Mouse (Mus musculus) stomach, embryonic 16.5 days (tissue): Measurements from ENCODE around the gene Cmas. TPM values are rescaled to one million over a fixed set of nuclear protein-coding genes. Genes with fewer than 3 reads are reported as not detected.

ENCODE experiments used
- ATAC-seq: fragments of 200-750 bp; cut with Nextera tagmentation; 2 replicates; pipeline ENCODE4 v1.8.0; 2017; ENCODE audit warnings: moderate number of reproducible peaks, moderate TSS enrichment; ENCODE audit not compliant: insufficient read depth, low FRiP score
- H3K27ac ChIP-seq: fragments of 300-500 bp; sonication (generic); 2 replicates; pipeline ENCODE4 v1.5.1; 2014; ENCODE audit warnings: low read length
- H3K27me3 ChIP-seq: fragments of 300-500 bp; sonication (generic); 2 replicates; pipeline ENCODE4 v1.6.1; 2014; ENCODE audit warnings: low read length, control low read depth, mixed read lengths; ENCODE audit not compliant: control insufficient read depth, insufficient read depth
- H3K36me3 ChIP-seq: fragments of 300-500 bp; sonication (generic); 2 replicates; pipeline ENCODE4 v1.6.1; 2014; ENCODE audit warnings: low read length; ENCODE audit not compliant: control insufficient read depth, insufficient read depth
- H3K4me1 ChIP-seq: fragments of 300-500 bp; sonication (generic); 2 replicates; pipeline ENCODE4 v1.6.1; 2014; ENCODE audit warnings: low read length, control low read depth, mixed read lengths; ENCODE audit not compliant: control insufficient read depth, insufficient read depth
- H3K4me2 ChIP-seq: fragments of 300-500 bp; sonication (generic); 2 replicates; pipeline ENCODE4 v1.6.1; 2014; ENCODE audit warnings: low read depth, low read length, mixed read lengths
- H3K4me3 ChIP-seq: fragments of 300-500 bp; sonication (generic); replicated peaks from 2 replicates; pipeline ENCODE4 v1.5.1; 2014; ENCODE audit warnings: mild to moderate bottlenecking, low read length
- H3K9ac ChIP-seq: fragments of 300-500 bp; sonication (generic); 2 replicates; pipeline ENCODE4 v1.6.1; 2014; ENCODE audit warnings: low read length
- H3K9me3 ChIP-seq: fragments of 300-500 bp; sonication (generic); replicated peaks from 2 replicates; pipeline ENCODE4 v1.6.1; 2016; ENCODE audit warnings: low read length, control low read depth; ENCODE audit not compliant: control insufficient read depth
- WGBS: fragments of 180-500 bp; shearing (Covaris S2); extraction: QIAGEN DNeasy Blood & Tissue Kit; methylation state at CpG from one replicate; pipeline ENCODE4 v1.1.7; 2014; 5-methylcytosine and 5-hydroxymethylcytosine counted together
- polyA plus RNA-seq: library from polyadenylated mRNA; unstranded; fragments of >200 nt; fragmentation: Nextera tagmentation; extraction: Ambion mirVana; gene quantifications from 2 replicates; pipeline ENCODE4 v1.2.1, GENCODE M21; 2015

Cmas gene
- polyA plus RNA-seq, 1 experiment from 2014 or later: 90.7 TPM

- no peaks in the 10 kb centered on the region for H3K4me1 ChIP-seq
- 80% methylated on average over 4 of the region's 4 CpGs for WGBS
- ATAC-seq: no peak
- no peaks in the 10 kb centered on the region for H3K27me3 ChIP-seq
- no peak overlapping the region for H3K27ac ChIP-seq
- H3K4me3 ChIP-seq: no peak overlapping the region
- no peak overlapping the region for H3K9ac ChIP-seq
- no peaks in the 10 kb centered on the region for H3K36me3 ChIP-seq
- H3K9me3 ChIP-seq: no peaks in the 10 kb centered on the region
- no peak overlapping the region for H3K4me2 ChIP-seq
These were observed 24.1 kb downstream of the Cmas start for GRCm38 (mm10) chr6:142780574-142781033.

- 84% methylated on average over 7 of the region's 7 CpGs for WGBS
- no peaks in the 10 kb centered on the region for H3K27me3 ChIP-seq
- no peak for ATAC-seq
These were observed 24.8 kb downstream of the Cmas start for GRCm38 (mm10) chr6:142781286-142781685.

GRCm38 (mm10) chr6:142785343-142785742 is 28.9 kb downstream of the Cmas start:
- H3K4me2 ChIP-seq: no peak overlapping the region
- H3K36me3 ChIP-seq: no peaks in the 10 kb centered on the region
- WGBS: 41% methylated on average over 4 of the region's 4 CpGs
- H3K4me3 ChIP-seq: no peak overlapping the region
- no peak for ATAC-seq
- no peaks in the 10 kb centered on the region for H3K9me3 ChIP-seq
- H3K27ac ChIP-seq: no peak overlapping the region
- H3K4me1 ChIP-seq: no peaks in the 10 kb centered on the region
- no peaks in the 10 kb centered on the region for H3K27me3 ChIP-seq
- no peak overlapping the region for H3K9ac ChIP-seq

More at GRCm38 (mm10) chr6:142781286-142781685, 24.8 kb downstream of the Cmas start:
- Histone ChIP-seq H3K36me3 (no peaks in the 10 kb centered on the region), H3K27ac (no peak overlapping the region), H3K4me1 (no peaks in the 10 kb centered on the region), H3K9me3 (no peaks in the 10 kb centered on the region), H3K4me3 (no peak overlapping the region), H3K9ac (no peak overlapping the region), H3K4me2 (no peak overlapping the region)

DNA sequence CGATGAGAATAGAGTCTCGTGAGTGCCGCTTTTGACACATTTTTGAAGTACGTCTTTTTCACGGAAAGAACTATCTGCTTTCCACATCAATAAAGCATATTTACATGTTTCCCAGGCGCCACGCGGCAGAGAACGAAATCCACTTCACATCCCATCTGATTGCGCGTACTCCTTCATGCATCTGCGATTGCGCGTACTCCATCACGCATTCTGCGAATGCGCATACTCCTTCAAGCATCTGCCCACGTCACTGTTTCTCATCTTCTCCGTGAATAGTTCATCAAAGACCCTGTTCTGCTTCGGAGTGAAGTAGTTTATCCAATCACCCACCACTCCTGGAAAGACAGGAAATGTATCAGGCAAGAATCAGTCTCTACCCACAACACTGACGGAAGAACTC is 29.6 kb downstream of the Cmas start:
- no peak for ATAC-seq
- WGBS: 85% methylated on average over 21 of the region's 21 CpGs
- no peaks in the 10 kb centered on the region for H3K9me3 ChIP-seq
- no peak overlapping the region for H3K4me2 ChIP-seq
- no peak overlapping the region for H3K27ac ChIP-seq
- no peak overlapping the region for H3K9ac ChIP-seq
- H3K27me3 ChIP-seq: no peaks in the 10 kb centered on the region
- no peaks in the 10 kb centered on the region for H3K4me1 ChIP-seq
- H3K4me3 ChIP-seq: no peak overlapping the region
- no peaks in the 10 kb centered on the region for H3K36me3 ChIP-seq

- H3K9ac ChIP-seq: no peak overlapping the region
- H3K27ac ChIP-seq: no peak overlapping the region
- H3K4me1 ChIP-seq: peaks cover 2% of the 10 kb centered on the region; the same call in 1 of the 2 replicates
- H3K27me3 ChIP-seq: no peaks in the 10 kb centered on the region
- WGBS: 44% methylated on average over 18 of the region's 18 CpGs
- no peaks in the 10 kb centered on the region for H3K9me3 ChIP-seq
- no peaks in the 10 kb centered on the region for H3K36me3 ChIP-seq
- 0 out of 2 replicates have a peak, but pooled peaks have one; percentile 44 for ATAC-seq
- no peak overlapping the region for H3K4me3 ChIP-seq
- 0 out of 2 replicates have a peak overlapping the region, but pooled peaks have one; percentile 11 for H3K4me2 ChIP-seq
These were observed 31.8 kb downstream of the Cmas start for GRCm38 (mm10) chr6:142788042-142788987.

DNA sequence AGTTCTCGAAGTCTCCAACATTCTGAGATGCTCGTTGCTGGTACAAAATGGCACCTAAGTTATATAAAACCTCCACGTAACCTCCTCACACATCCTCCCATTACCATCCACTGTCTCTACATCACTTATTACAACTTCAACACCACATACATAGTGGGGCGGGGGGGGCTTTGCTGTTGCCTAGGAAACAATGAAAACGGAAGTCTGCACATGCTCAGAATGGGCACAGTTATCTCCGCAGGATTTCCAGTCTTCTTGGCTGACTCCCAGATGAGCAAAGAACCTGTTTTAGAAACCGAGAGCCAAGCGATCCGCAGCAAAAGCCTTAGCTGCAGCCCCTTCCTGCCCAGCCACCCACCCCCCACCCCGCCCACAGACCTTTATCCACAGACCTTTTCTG is 33.2 kb downstream of the Cmas start:
- 90% methylated on average over 10 of the region's 10 CpGs for WGBS
- no peaks in the 10 kb centered on the region for H3K27me3 ChIP-seq
- ATAC-seq: no peak
- H3K4me3 ChIP-seq: no peak overlapping the region
- H3K9ac ChIP-seq: no peak overlapping the region
- peaks cover 4% of the 10 kb centered on the region; the same call in 1 of the 2 replicates for H3K4me1 ChIP-seq
- no peak overlapping the region for H3K27ac ChIP-seq
- H3K36me3 ChIP-seq: no peaks in the 10 kb centered on the region
- H3K9me3 ChIP-seq: no peaks in the 10 kb centered on the region
- no peak overlapping the region for H3K4me2 ChIP-seq

DNA sequence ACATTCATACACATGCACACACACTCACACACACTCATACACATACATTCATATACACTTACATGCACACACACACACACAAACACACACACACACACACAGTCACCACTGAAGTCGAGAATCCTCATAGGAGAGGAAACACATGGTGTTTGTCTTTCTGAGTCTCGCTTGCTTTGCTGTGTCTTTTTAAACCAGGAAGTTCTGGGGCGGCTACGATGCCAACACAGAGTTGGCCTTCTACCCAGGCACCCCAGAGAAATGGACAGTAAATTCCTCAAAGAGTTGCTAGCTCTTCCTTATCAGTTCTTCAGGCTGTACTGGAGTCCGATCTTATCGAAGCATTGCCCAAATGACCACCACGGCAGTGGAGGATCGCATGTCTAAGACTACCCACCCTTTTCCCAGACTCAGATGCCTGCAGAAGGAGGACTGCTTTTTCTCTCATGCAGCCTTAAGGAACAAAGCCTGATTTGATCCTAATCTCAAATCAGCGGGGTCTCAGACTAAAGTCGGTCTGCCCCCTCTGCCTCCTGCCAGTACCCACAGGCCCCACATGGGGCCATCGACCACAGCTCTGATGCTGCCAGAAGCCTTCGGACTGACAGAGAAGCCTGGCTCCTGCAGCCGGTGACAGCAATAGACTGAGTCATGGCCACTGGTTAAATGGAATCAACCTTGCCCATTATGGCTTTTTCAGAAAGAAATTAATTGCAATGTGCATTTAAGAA is 35.9 kb downstream of the Cmas start:
- H3K4me1 ChIP-seq: peaks cover 4% of the 10 kb centered on the region; the same call in 1 of the 2 replicates
- H3K27ac ChIP-seq: no peak overlapping the region
- H3K9ac ChIP-seq: no peak overlapping the region
- 44% methylated on average over 13 of the region's 13 CpGs for WGBS
- H3K4me3 ChIP-seq: no peak overlapping the region
- no peaks in the 10 kb centered on the region for H3K36me3 ChIP-seq
- no peaks in the 10 kb centered on the region for H3K9me3 ChIP-seq
- no peaks in the 10 kb centered on the region for H3K27me3 ChIP-seq
- ATAC-seq: no peak
- H3K4me2 ChIP-seq: no peak overlapping the region

DNA sequence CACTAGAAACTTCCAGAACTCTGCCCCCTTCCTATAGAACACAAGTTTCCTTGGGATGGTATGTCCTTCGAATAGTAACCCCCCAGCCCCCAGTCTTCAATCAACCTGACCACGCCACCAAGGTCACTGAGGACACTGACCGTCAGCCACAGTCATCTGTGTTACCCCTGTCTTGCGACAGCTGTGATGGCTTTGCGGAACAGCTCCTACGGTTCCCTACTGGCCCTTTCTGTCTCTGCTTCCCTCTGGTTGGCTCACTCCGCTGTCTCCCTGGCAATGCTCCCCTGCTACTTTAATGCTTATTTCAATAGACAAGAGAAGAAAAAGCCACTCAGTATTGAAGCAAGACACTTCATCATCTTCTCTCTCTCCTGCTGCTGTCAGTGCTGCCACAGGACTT is 37.0 kb downstream of the Cmas start:
- no peak overlapping the region for H3K27ac ChIP-seq

DNA sequence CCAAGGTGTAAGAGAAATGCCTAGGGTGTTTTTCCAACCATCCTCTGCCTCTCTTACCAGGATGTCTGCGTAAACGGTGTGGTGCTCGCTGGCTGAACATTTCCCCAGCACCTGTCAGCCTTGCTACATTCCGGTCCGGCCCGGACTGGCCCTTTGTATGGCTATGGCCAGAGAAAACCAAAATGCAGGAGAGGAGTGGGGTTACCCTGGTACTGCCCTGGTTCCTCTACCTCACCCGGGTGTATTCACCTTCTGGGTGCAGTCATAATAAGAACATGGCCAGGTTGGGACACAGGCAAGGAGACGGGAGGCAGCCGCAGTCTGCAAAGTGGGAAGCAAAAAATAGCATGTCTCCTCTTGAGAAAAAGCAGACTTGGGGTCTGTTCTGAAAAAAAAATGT is 38.6 kb downstream of the Cmas start:
- H3K4me3 ChIP-seq: no peak overlapping the region
- H3K27me3 ChIP-seq: no peaks in the 10 kb centered on the region
- no peaks in the 10 kb centered on the region for H3K9me3 ChIP-seq
- H3K9ac ChIP-seq: no peak overlapping the region
- no peak overlapping the region for H3K27ac ChIP-seq
- no peak overlapping the region for H3K4me2 ChIP-seq
- WGBS: 58% methylated on average over 9 of the region's 9 CpGs
- no peak for ATAC-seq
- H3K4me1 ChIP-seq: peaks cover 4% of the 10 kb centered on the region; the same call in 1 of the 2 replicates
- no peaks in the 10 kb centered on the region for H3K36me3 ChIP-seq

More for the DNA sequence above, 37.0 kb downstream of the Cmas start:
- Histone ChIP-seq H3K4me2 (no peak overlapping the region), H3K4me1 (peaks cover 4% of the 10 kb centered on the region; the same call in 1 of the 2 replicates), H3K27me3 (no peaks in the 10 kb centered on the region), H3K9ac (no peak overlapping the region), H3K4me3 (no peak overlapping the region), H3K36me3 (no peaks in the 10 kb centered on the region), H3K9me3 (no peaks in the 10 kb centered on the region)
- WGBS: 42% methylated on average over 7 of the region's 7 CpGs
- ATAC-seq: no peak
